Mouse (Mus musculus): Measurements from ENCODE around the gene Rhot2. TPM values are rescaled to one million over a fixed set of nuclear protein-coding genes. Genes with fewer than 3 reads are reported as not detected.
"Not testable (repeated sequence)": the region's sequence is repeated elsewhere in the genome, so short reads cannot be mapped to it uniquely, and the experiment has no call there.

Rhot2 gene
- polyA plus RNA-seq, 1 experiment from 2014 or later: 11.0 TPM

DNA sequence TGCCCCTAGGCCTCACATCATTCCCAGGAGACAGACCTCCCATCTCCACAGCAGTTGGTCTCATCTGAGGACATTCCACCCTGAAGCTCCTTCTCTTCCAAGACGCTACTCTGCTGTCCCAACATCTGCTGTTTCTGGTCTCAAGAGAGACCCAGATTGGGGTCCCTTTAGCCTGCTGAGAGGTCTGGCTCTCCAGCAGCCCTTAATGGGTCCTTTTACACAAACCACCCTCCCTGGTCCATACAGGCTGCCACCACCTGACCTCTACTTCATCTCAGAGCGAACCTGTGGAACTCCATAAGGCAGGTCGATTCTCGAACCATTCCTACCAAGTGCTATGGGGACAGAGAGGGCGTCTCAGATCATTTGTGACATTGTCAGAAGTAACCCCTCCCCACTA, 36.6 kb downstream of the Rhot2 start:
- DNase-seq: no peak
- Histone ChIP-seq H3K9me3 (ENCODE audit: low read depth, low read length) (no peaks in the 10 kb centered on the region), H3K27me3 (ENCODE audit: insufficient read depth, low read length) (peaks cover 41% of the 10 kb centered on the region), H3K4me3 (ENCODE audit: low read depth, low read length) (peak overlapping the region; percentile 62; the same call in 1 of the 2 replicates), H3K9ac (no peak overlapping the region), H3K36me3 (ENCODE audit: insufficient read depth) (no peaks in the 10 kb centered on the region), H3K4me2 (peak overlapping the region; percentile 98), H3K27ac (ENCODE audit: low read depth) (no peak overlapping the region), H3K4me1 (ENCODE audit: insufficient read depth) (no peaks in the 10 kb centered on the region)
- 38% methylated on average over 5 of the region's 5 CpGs for WGBS
- no peak for TF ChIP-seq CTCF (IDR thresholded peaks at IDR 0.05; ENCODE audit: low read depth)
- no peak for ATAC-seq (ENCODE audit: insufficient read depth)

DNA sequence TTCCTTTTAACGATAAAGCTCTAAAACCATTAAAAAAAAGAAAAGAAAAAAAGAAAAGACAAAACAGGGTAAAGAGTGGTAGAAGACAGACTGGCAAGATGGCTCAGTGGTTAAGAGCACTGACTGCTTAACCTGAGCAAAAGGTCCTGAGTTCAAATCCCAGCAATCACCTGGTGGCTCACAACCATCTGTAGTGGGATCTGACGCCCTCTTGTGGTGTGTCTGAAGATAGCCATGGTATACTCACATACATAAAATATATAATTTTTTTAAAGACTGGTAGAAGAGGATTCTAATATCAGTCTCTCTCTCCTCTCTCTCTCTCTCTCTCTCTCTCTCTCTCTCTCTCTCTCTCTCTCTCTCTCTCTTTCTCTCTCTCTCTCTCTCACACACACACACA, 37.2 kb downstream of the Rhot2 start:
- H3K27me3 ChIP-seq (ENCODE audit: insufficient read depth, low read length): peaks cover 40% of the 10 kb centered on the region
- H3K4me2 ChIP-seq; H3K4me3 ChIP-seq (ENCODE audit: low read depth, low read length); H3K27ac ChIP-seq (ENCODE audit: low read depth); H3K9ac ChIP-seq; H3K9me3 ChIP-seq (ENCODE audit: low read depth, low read length); H3K4me1 ChIP-seq (ENCODE audit: insufficient read depth); ATAC-seq (ENCODE audit: insufficient read depth); H3K36me3 ChIP-seq (ENCODE audit: insufficient read depth); DNase-seq: not testable (repeated sequence)
- WGBS: 44% methylated on average over 2 of the region's 2 CpGs

DNA sequence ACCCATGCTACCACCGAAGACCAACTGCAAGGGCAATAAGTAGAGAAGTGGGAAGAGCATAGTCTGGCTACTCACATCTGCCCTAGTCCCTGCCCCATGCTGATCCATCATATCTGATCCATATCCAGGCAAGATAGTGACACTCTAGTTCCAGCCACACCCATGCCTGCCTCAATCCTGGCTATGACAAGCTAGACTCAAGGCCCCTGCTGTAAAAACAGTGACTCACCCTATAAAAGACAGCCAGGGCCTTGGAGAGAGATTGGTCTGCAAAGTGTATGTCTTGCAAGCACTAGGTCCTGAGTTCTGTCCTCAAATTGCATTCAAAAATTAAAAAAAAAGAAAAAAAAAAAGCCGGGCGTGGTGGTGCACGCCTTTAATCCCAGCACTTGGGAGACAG, 38.1 kb downstream of the Rhot2 start:
- Histone ChIP-seq H3K4me2 (no peak overlapping the region), H3K36me3 (ENCODE audit: insufficient read depth) (no peaks in the 10 kb centered on the region), H3K9ac (no peak overlapping the region), H3K4me1 (ENCODE audit: insufficient read depth) (no peaks in the 10 kb centered on the region), H3K9me3 (ENCODE audit: low read depth, low read length) (no peaks in the 10 kb centered on the region), H3K4me3 (ENCODE audit: low read depth, low read length) (no peak overlapping the region), H3K27me3 (ENCODE audit: insufficient read depth, low read length) (peaks cover 31% of the 10 kb centered on the region), H3K27ac (ENCODE audit: low read depth) (no peak overlapping the region)
- DNase-seq (no peak), ATAC-seq (ENCODE audit: insufficient read depth) (no peak)
- no peak for TF ChIP-seq CTCF (IDR thresholded peaks at IDR 0.05; ENCODE audit: low read depth)
- WGBS: 79% methylated on average over 4 of the region's 4 CpGs

DNA sequence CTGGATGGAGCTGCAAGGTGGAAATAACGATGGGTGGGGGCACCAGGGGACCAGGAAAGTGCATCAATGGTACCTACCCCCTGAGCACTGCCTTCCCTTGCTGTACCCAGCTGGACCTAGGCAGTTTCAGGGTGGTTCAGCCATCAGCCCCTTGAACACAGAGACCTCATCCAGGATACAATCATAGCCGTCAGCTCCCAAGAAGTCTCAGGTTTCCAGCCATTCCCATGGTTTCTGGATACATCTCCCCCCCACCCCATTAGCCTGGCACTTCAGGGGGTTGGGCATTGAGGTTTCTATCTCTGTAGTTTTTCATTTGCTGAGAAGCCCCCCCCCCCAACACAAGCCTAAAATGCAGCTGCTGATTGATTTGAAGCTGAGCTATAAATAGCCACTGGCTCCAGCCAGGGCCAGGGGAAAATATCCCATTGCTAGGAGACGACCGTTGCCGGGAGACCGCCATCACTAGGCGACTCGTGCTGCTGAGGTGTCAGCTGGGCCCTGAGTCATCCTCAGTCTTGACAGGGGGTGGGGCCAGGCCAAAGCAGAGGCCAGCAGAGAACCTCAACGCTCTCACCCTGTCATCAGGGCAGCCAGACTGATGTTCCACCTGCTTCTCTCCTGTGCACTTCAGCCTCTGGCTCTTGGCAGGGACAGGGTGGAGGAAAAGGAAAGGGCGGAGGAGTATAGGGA, 41.7 kb downstream of the Rhot2 start:
- peak; percentile 48; the same call in 1 of the 2 replicates for ATAC-seq (ENCODE audit: insufficient read depth)
- Histone ChIP-seq H3K9me3 (ENCODE audit: low read depth, low read length) (no peaks in the 10 kb centered on the region), H3K36me3 (ENCODE audit: insufficient read depth) (no peaks in the 10 kb centered on the region), H3K9ac (no peak overlapping the region), H3K27ac (ENCODE audit: low read depth) (no peak overlapping the region), H3K27me3 (ENCODE audit: insufficient read depth, low read length) (no peaks in the 10 kb centered on the region; the same call in 1 of the 2 replicates), H3K4me2 (no peak overlapping the region), H3K4me3 (ENCODE audit: low read depth, low read length) (no peak overlapping the region), H3K4me1 (ENCODE audit: insufficient read depth) (no peaks in the 10 kb centered on the region)
- DNase-seq: peak; percentile 28
- 8% methylated on average over 10 of the region's 10 CpGs for WGBS
- TF ChIP-seq CTCF (IDR thresholded peaks at IDR 0.05; ENCODE audit: low read depth): no peak

DNA sequence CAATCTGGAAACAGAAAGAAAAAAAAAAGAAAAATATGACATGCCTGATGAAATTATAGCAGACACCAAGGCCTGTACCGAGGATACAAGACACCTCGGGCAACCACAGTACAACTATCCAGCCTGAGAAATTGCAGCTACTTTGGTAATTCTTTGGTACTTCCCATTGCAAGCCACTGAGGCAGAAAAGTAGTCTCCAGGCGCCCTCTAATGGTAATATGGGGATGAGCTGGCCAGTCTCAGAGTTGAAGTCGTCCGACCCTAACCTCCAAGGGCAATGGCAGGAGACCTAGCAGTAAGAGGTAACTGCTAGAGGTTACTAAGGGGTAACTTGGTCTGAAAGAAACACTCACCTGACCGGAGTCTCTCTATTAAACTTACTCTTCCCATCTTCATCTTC, 43.6 kb downstream of the Rhot2 start:
- no peak overlapping the region for H3K4me3 ChIP-seq (ENCODE audit: low read depth, low read length)
- 6% methylated on average over 6 of the region's 6 CpGs for WGBS
- peaks cover under 1% of the 10 kb centered on the region; the same call in 1 of the 2 replicates for H3K4me1 ChIP-seq (ENCODE audit: insufficient read depth)
- H3K27me3 ChIP-seq (ENCODE audit: insufficient read depth, low read length): no peaks in the 10 kb centered on the region
- H3K9ac ChIP-seq: no peak overlapping the region
- no peak overlapping the region for H3K27ac ChIP-seq (ENCODE audit: low read depth)
- H3K36me3 ChIP-seq (ENCODE audit: insufficient read depth): no peaks in the 10 kb centered on the region
- no peak for ATAC-seq (ENCODE audit: insufficient read depth)
- DNase-seq: peak; percentile 91
- peak; percentile 84 for TF ChIP-seq CTCF (IDR thresholded peaks at IDR 0.05; ENCODE audit: low read depth)
- H3K4me2 ChIP-seq: no peak overlapping the region
- H3K9me3 ChIP-seq (ENCODE audit: low read depth, low read length): no peaks in the 10 kb centered on the region

DNA sequence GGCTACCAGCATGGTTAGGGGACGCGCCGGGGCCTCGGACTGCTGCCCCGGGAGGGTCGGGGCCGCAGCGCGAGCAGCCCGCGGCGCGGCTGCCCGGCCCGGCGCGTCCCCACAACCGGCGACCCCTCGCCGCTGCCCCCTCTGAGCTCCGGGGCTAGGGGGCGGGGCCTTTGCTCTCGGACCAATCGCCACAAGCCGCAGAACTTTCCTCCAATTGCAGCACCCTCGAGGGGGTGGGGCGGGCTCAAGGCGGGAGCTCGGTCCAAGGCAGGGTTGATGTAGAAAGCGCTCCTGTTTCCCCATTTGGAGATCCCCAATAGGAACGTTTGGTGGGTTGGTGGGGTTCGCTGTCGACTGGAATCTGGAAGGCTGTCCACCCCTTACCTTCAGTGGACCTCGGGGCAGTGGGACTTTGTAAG, 47.7 kb downstream of the Rhot2 start, which contains the start of gene Metrn:
TSS of gene Metrn (minus strand) at position 186 of the 419 bp plus-strand sequence.
- no peaks in the 10 kb centered on the region for H3K9me3 ChIP-seq (ENCODE audit: low read depth, low read length)
- H3K4me3 ChIP-seq (ENCODE audit: low read depth, low read length): peak within 1 kb of the TSS; percentile 61
- peak within 1 kb of the TSS; percentile 52 for H3K9ac ChIP-seq
- ATAC-seq (ENCODE audit: insufficient read depth) (peak; percentile 78), DNase-seq (peak; percentile 94)
- peak within 1 kb of the TSS; percentile 64; the same call in 1 of the 2 replicates for H3K27ac ChIP-seq (ENCODE audit: low read depth)
- H3K27me3 ChIP-seq (ENCODE audit: insufficient read depth, low read length): no peaks in the 10 kb centered on the region
- peak within 1 kb of the TSS; percentile 98 for H3K4me2 ChIP-seq
- WGBS: under 1% methylated on average over 35 of the region's 35 CpGs
- 0 out of 2 replicates have a peak, but pooled peaks cover 10% of the 10 kb centered on the region for H3K36me3 ChIP-seq (ENCODE audit: insufficient read depth)
- H3K4me1 ChIP-seq (ENCODE audit: insufficient read depth): peaks cover 14% of the 10 kb centered on the region
- no peak for TF ChIP-seq CTCF (IDR thresholded peaks at IDR 0.05; ENCODE audit: low read depth)

DNA sequence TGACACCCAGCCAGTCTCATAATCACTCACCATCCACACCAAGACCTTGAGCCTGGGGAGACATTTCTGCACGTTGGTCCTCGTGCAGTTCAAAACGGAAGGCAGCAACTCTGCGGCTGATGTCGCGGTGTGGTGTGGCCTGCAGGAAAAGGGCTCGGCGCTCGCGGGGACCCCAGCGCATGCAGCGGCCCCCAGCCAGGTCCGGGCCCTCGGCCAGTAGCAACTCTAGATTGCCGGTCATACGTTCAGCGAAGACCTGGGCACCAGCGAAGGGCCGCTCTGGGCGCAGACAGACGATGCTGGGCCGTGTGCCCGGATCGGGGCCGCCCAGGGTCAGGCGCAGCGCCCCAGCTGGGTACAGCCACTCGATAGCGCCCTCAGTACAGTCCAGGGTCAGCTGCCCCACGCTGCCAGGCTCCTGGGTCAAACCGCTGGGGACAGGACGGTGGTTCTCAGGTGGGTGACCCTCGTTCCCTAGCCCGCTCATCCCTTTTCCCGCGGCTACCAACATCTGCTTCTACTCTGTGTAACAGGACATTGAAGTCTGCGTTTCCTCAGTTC, 48.4 kb downstream of the Rhot2 start:
- Histone ChIP-seq H3K27me3 (ENCODE audit: insufficient read depth, low read length) (no peaks in the 10 kb centered on the region), H3K36me3 (ENCODE audit: insufficient read depth) (0 out of 2 replicates have a peak, but pooled peaks cover 10% of the 10 kb centered on the region), H3K4me2 (peak overlapping the region; percentile 98), H3K4me3 (ENCODE audit: low read depth, low read length) (peak overlapping the region; percentile 61), H3K4me1 (ENCODE audit: insufficient read depth) (peaks cover 14% of the 10 kb centered on the region), H3K27ac (ENCODE audit: low read depth) (peak overlapping the region; percentile 64; the same call in 1 of the 2 replicates), H3K9me3 (ENCODE audit: low read depth, low read length) (no peaks in the 10 kb centered on the region), H3K9ac (peak overlapping the region; percentile 52)
- under 1% methylated on average over 37 of the region's 37 CpGs for WGBS
- ATAC-seq (ENCODE audit: insufficient read depth) (peak; percentile 3; the same call in 1 of the 2 replicates), DNase-seq (no peak)
- TF ChIP-seq CTCF (IDR thresholded peaks at IDR 0.05; ENCODE audit: low read depth): no peak
